Mouse (Mus musculus): ENCODE measurements around the gene Med11. TPM values are rescaled to one million over a fixed set of nuclear protein-coding genes. Genes with fewer than 3 reads are reported as not detected.

Gene Med11
- polyA plus RNA-seq, 1 experiment from 2014 or later: 40.5 TPM

DNA sequence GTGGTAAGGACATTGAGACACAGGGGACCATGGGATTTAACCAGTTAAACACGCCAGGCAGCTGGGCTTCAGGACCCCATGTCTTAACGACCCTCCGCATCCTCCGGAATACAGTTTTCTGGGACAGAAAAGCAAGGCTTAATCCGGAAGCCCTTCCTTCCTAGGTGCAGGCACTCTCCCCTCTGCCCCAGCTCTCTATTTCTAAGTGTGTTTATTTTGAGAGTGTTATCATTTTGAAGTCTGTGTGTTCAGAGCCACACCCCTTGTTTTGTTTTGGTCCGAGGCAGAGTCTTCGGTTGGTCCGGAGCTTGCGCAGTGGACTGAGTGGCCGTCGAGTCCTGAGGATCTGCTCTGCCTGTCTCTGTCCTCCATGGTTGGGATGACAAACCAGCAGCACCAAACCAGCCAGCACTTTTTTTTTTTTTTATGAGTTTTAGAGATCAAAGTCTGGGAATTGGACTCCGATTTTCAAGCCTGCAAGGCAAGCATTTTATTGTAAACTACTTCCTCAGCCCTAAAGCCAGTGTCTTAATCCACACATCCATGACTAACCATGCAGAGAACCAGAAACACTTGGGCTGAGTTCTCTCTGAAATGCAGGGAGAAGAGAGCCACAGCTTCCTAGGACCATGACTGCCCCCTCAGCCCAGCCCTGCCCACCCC is 23.3 kb downstream of the Med11 start:
- no peak for ATAC-seq (ENCODE audit: borderline replicate concordance, extremely low read depth, low FRiP score, low TSS enrichment)
- no peaks in the 10 kb centered on the region for H3K36me3 ChIP-seq
- 47% methylated on average over 12 of the region's 12 CpGs for WGBS
- no peak overlapping the region; the same call in 1 of the 2 replicates for H3K4me2 ChIP-seq
- H3K9me3 ChIP-seq: no peaks in the 10 kb centered on the region
- no peak overlapping the region for H3K9ac ChIP-seq
- H3K27ac ChIP-seq: no peak overlapping the region
- H3K4me3 ChIP-seq: no peak overlapping the region
- no peaks in the 10 kb centered on the region for H3K4me1 ChIP-seq
- H3K27me3 ChIP-seq: no peaks in the 10 kb centered on the region

GRCm38 (mm10) chr11:70485498-70485897 is 33.8 kb downstream of the Med11 start:
- H3K4me2 ChIP-seq: no peak overlapping the region
- no peaks in the 10 kb centered on the region for H3K9me3 ChIP-seq
- no peaks in the 10 kb centered on the region for H3K4me1 ChIP-seq
- H3K36me3 ChIP-seq: no peaks in the 10 kb centered on the region
- H3K27ac ChIP-seq: no peak overlapping the region
- ATAC-seq (ENCODE audit: borderline replicate concordance, extremely low read depth, low FRiP score, low TSS enrichment): peak; percentile 59
- H3K4me3 ChIP-seq: no peak overlapping the region
- no peak overlapping the region for H3K9ac ChIP-seq
- no peaks in the 10 kb centered on the region for H3K27me3 ChIP-seq
- WGBS: 28% methylated on average over 2 of the region's 2 CpGs

GRCm38 (mm10) chr11:70487816-70488215 is 36.1 kb downstream of the Med11 start:
- Histone ChIP-seq H3K36me3 (no peaks in the 10 kb centered on the region), H3K4me3 (no peak overlapping the region), H3K27ac (no peak overlapping the region), H3K9me3 (no peaks in the 10 kb centered on the region), H3K4me2 (no peak overlapping the region), H3K27me3 (no peaks in the 10 kb centered on the region), H3K9ac (no peak overlapping the region), H3K4me1 (no peaks in the 10 kb centered on the region)
- no peak for ATAC-seq (ENCODE audit: borderline replicate concordance, extremely low read depth, low FRiP score, low TSS enrichment)
- WGBS: 36% methylated on average over 4 of the region's 4 CpGs

DNA sequence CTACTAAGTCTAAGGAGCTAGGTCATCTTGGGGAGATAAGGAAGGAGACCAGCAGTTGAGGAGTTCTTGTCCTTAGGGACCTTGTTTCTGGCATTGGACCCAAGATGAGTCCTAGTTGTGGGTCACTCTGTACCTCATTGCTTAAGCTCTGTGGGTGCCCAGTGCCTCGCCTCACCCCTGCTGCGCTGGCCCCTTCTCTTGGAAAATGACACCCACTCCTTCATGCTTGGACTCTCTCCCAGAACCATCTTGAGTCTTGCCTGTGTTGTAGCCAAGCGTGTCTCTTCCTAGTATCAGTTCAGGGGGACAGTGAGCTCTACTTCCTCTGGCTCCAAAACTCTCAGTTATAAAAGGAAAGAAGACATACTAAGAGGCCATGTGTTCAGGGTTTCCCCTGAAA is 37.4 kb downstream of the Med11 start:
- H3K4me3 ChIP-seq: no peak overlapping the region
- H3K4me1 ChIP-seq: no peaks in the 10 kb centered on the region
- no peaks in the 10 kb centered on the region for H3K27me3 ChIP-seq
- H3K9ac ChIP-seq: no peak overlapping the region
- no peak overlapping the region for H3K4me2 ChIP-seq
- 85% methylated on average over 3 of the region's 3 CpGs for WGBS
- H3K27ac ChIP-seq: no peak overlapping the region
- no peaks in the 10 kb centered on the region for H3K36me3 ChIP-seq
- ATAC-seq (ENCODE audit: borderline replicate concordance, extremely low read depth, low FRiP score, low TSS enrichment): no peak
- H3K9me3 ChIP-seq: no peaks in the 10 kb centered on the region

DNA sequence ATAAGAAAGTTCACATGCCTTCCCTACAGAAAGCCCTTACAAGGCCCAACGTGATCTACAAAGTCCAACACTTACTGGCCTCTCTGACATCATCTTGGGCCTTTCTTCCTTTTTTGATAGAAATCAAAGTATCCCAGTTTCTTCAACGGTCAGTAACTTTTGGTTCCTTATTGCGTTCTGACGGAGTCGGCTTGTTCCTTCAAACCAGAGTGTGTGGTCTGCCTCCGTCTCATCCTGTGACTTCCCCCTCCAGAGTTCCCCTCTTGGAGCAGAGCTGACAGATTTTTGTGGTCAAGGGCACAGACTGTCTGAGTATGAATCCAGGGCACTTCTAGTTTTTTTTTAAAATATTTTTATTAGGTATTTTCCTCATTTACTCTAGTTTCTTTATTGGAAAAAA is 38.0 kb downstream of the Med11 start:
- Histone ChIP-seq H3K27me3 (no peaks in the 10 kb centered on the region), H3K9me3 (no peaks in the 10 kb centered on the region), H3K4me1 (no peaks in the 10 kb centered on the region), H3K27ac (no peak overlapping the region), H3K4me2 (no peak overlapping the region), H3K36me3 (no peaks in the 10 kb centered on the region), H3K9ac (no peak overlapping the region), H3K4me3 (no peak overlapping the region)
- WGBS: 77% methylated on average over 6 of the region's 6 CpGs
- ATAC-seq (ENCODE audit: borderline replicate concordance, extremely low read depth, low FRiP score, low TSS enrichment): no peak

DNA sequence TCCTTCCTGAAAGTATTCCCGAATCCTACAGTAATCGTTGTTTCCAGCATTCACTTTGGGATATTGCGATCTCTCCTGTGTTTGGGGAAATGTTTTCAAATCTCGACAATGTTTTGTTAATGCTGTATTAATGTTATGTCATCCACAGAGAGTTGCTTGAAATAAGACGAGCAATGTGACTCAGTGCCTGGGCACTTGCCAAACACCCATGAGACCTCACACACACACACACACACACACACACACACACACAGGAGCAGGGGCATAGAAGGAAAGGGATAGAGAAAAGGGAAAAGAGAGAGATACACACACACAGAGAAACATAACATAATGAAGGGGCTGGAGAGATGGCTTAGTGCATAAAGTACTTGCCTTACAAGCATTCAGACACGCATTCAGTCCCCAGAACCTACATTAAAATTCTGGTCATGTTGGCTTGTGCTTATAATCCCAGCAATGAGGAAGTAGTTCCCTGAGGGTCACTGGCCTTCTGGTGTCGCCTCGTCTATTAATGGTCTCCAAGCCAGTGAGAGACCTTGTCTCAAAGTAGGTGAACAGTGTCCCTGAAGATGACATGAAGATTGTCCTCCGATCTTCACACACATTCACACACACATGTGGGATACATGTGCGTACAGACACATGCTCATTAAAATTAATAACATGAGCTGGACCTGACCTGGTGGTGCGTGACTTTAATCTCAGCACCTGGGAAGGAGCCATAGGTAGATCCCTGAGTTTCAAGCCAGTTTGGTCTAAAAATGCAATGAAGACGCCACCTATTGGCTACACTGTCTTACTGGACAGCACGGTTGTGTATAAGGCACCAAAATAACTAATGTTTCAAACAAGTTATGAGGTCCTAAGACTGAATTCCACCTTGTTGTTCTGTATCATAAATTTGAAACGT is 48.1 kb downstream of the Med11 start:
- no peak for ATAC-seq (ENCODE audit: borderline replicate concordance, extremely low read depth, low FRiP score, low TSS enrichment)
- Histone ChIP-seq H3K4me3 (no peak overlapping the region), H3K27ac (no peak overlapping the region), H3K27me3 (no peaks in the 10 kb centered on the region), H3K36me3 (no peaks in the 10 kb centered on the region), H3K9me3 (no peaks in the 10 kb centered on the region), H3K4me2 (no peak overlapping the region), H3K9ac (no peak overlapping the region), H3K4me1 (no peaks in the 10 kb centered on the region)
- whole genome bisulfite sequencing: 59% methylated on average over 14 of the region's 14 CpGs

- Histone ChIP-seq H3K27ac (no peak overlapping the region), H3K27me3 (no peaks in the 10 kb centered on the region; the same call in 1 of the 2 replicates)
- WGBS: 71% methylated on average over 1 of the region's 1 CpGs
These were observed 48.7 kb downstream of the Med11 start for GRCm38 (mm10) chr11:70500476-70500812.

DNA sequence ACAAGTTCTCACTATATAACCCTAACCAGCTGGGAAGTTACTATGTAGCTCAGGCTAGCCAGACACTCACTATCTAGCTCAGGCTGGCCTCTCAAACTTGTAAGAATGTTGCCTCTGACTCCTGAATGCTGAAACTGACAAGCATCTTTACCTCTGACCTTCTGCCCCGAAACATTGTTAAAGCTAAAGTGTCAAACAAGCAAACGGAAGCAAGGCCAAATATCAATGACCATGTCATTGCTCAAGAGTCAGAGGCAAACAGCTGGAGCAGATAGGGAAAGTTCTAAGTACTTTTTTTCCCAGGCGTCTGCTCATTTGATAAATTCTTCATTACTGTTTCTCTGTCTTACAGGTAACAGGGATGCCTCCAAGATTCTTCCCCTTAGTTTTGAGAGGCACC is 50.3 kb downstream of the Med11 start:
- no peak overlapping the region for H3K27ac ChIP-seq
- H3K4me3 ChIP-seq: no peak overlapping the region
- no peaks in the 10 kb centered on the region; the same call in 1 of the 2 replicates for H3K27me3 ChIP-seq
- 46% methylated on average over 3 of the region's 3 CpGs for WGBS
- no peak overlapping the region for H3K9ac ChIP-seq
- no peak for ATAC-seq (ENCODE audit: borderline replicate concordance, extremely low read depth, low FRiP score, low TSS enrichment)
- H3K4me1 ChIP-seq: no peaks in the 10 kb centered on the region
- H3K9me3 ChIP-seq: no peaks in the 10 kb centered on the region
- H3K4me2 ChIP-seq: no peak overlapping the region
- no peaks in the 10 kb centered on the region for H3K36me3 ChIP-seq

More at GRCm38 (mm10) chr11:70500476-70500812, 48.7 kb downstream of the Med11 start:
- Histone ChIP-seq H3K4me3 (no peak overlapping the region), H3K9me3 (no peaks in the 10 kb centered on the region), H3K36me3 (no peaks in the 10 kb centered on the region), H3K4me1 (no peaks in the 10 kb centered on the region), H3K9ac (no peak overlapping the region), H3K4me2 (no peak overlapping the region)
- ATAC-seq (ENCODE audit: borderline replicate concordance, extremely low read depth, low FRiP score, low TSS enrichment): no peak

Small RNA genes lying within 50 kb of the gene (microRNA-seq; reads per million reads assigned to microRNA genes)
- not detected for gene Mir7115

Other genes with a start within 250 kb of the Med11 start
- gene Slc16a11, start 239.2 kb upstream of the Med11 start, polyA plus RNA-seq (2015; fragmentation: Nextera tagmentation; extraction: Ambion mirVana): 0.79 and 1.1 TPM in 2 replicates
- gene Slc16a13, start 230.9 kb upstream of the Med11 start, polyA plus RNA-seq (2015; fragmentation: Nextera tagmentation; extraction: Ambion mirVana): 5.5 and 6.0 TPM in 2 replicates
- gene Bcl6b, start 222.1 kb upstream of the Med11 start, polyA plus RNA-seq (2015; fragmentation: Nextera tagmentation; extraction: Ambion mirVana): 30.2 and 33.9 TPM in 2 replicates
- gene 0610010K14Rik, start 214.0 kb upstream of the Med11 start, polyA plus RNA-seq (2015; fragmentation: Nextera tagmentation; extraction: Ambion mirVana): 175 and 179 TPM in 2 replicates
- 10.8 and 11.0 TPM in 2 replicates for gene Gm21988, start 212.1 kb upstream of the Med11 start, polyA plus RNA-seq (2015; fragmentation: Nextera tagmentation; extraction: Ambion mirVana)
- 179 and 183 TPM in 2 replicates for gene Rnasek, start 212.1 kb upstream of the Med11 start, polyA plus RNA-seq (2015; fragmentation: Nextera tagmentation; extraction: Ambion mirVana)
- 7.0 TPM in 2 replicates for gene Alox12, start 196.6 kb upstream of the Med11 start, polyA plus RNA-seq (2015; fragmentation: Nextera tagmentation; extraction: Ambion mirVana)
- gene Alox12e, start 129.3 kb upstream of the Med11 start, polyA plus RNA-seq (2015; fragmentation: Nextera tagmentation; extraction: Ambion mirVana): 0.34 and 1.7 TPM in 2 replicates
- gene Alox15, start 99.9 kb upstream of the Med11 start, polyA plus RNA-seq (2015; fragmentation: Nextera tagmentation; extraction: Ambion mirVana): 0.45 and 0.93 TPM in 2 replicates
- gene Pelp1, start 41.9 kb upstream of the Med11 start, polyA plus RNA-seq (2015; fragmentation: Nextera tagmentation; extraction: Ambion mirVana): 38.1 and 38.2 TPM in 2 replicates
- 15.3 and 19.3 TPM in 2 replicates for gene Arrb2, start 19.3 kb upstream of the Med11 start, polyA plus RNA-seq (2015; fragmentation: Nextera tagmentation; extraction: Ambion mirVana)
- gene Zmynd15, start 7.5 kb downstream of the Med11 start, polyA plus RNA-seq (2015; fragmentation: Nextera tagmentation; extraction: Ambion mirVana): 0.45 and 0.73 TPM in 2 replicates
- 6.3 and 7.3 TPM in 2 replicates for gene Cxcl16, start 8.1 kb downstream of the Med11 start, polyA plus RNA-seq (2015; fragmentation: Nextera tagmentation; extraction: Ambion mirVana)
- gene Tm4sf5, start 53.3 kb downstream of the Med11 start, polyA plus RNA-seq (2015; fragmentation: Nextera tagmentation; extraction: Ambion mirVana): 1.2 and 1.8 TPM in 2 replicates
- gene Vmo1, start 62.7 kb downstream of the Med11 start, polyA plus RNA-seq (2015; fragmentation: Nextera tagmentation; extraction: Ambion mirVana): 1.0 and 1.2 TPM in 2 replicates
- 0.62 and 0.86 TPM in 2 replicates for gene Gltpd2, start 67.3 kb downstream of the Med11 start, polyA plus RNA-seq (2015; fragmentation: Nextera tagmentation; extraction: Ambion mirVana)
- gene Psmb6, start 73.4 kb downstream of the Med11 start, polyA plus RNA-seq (2015; fragmentation: Nextera tagmentation; extraction: Ambion mirVana): 771 and 802 TPM in 2 replicates
- gene Gm40193, start 81.0 kb downstream of the Med11 start, polyA plus RNA-seq (2015; fragmentation: Nextera tagmentation; extraction: Ambion mirVana): not detected in 2 replicates
- gene Pld2, start 88.1 kb downstream of the Med11 start, polyA plus RNA-seq (2015; fragmentation: Nextera tagmentation; extraction: Ambion mirVana): 8.6 and 8.9 TPM in 2 replicates
- 8.6 and 10.8 TPM in 2 replicates for gene Mink1, start 111.0 kb downstream of the Med11 start, polyA plus RNA-seq (2015; fragmentation: Nextera tagmentation; extraction: Ambion mirVana)
- not detected in 2 replicates for gene 4930544D05Rik, start 163.9 kb downstream of the Med11 start, polyA plus RNA-seq (2015; fragmentation: Nextera tagmentation; extraction: Ambion mirVana)
- gene Chrne, start 167.3 kb downstream of the Med11 start, polyA plus RNA-seq (2015; fragmentation: Nextera tagmentation; extraction: Ambion mirVana): 0.26 TPM in 1 of 2 replicates, not detected in the other
- gene Gp1ba, start 187.2 kb downstream of the Med11 start, polyA plus RNA-seq (2015; fragmentation: Nextera tagmentation; extraction: Ambion mirVana): 0.37 and 0.38 TPM in 2 replicates
- gene Rnf167, start 195.3 kb downstream of the Med11 start, polyA plus RNA-seq (2015; fragmentation: Nextera tagmentation; extraction: Ambion mirVana): 101 and 119 TPM in 2 replicates
- 150 and 162 TPM in 2 replicates for gene Slc25a11, start 195.6 kb downstream of the Med11 start, polyA plus RNA-seq (2015; fragmentation: Nextera tagmentation; extraction: Ambion mirVana)
- 1,970 and 2,089 TPM in 2 replicates for gene Pfn1, start 202.7 kb downstream of the Med11 start, polyA plus RNA-seq (2015; fragmentation: Nextera tagmentation; extraction: Ambion mirVana)
- 27.9 and 33.3 TPM in 2 replicates for gene Eno3, start 205.3 kb downstream of the Med11 start, polyA plus RNA-seq (2015; fragmentation: Nextera tagmentation; extraction: Ambion mirVana)
- gene Spag7, start 217.5 kb downstream of the Med11 start, polyA plus RNA-seq (2015; fragmentation: Nextera tagmentation; extraction: Ambion mirVana): 170 TPM in 2 replicates
- 11.8 and 12.8 TPM in 2 replicates for gene Camta2, start 236.2 kb downstream of the Med11 start, polyA plus RNA-seq (2015; fragmentation: Nextera tagmentation; extraction: Ambion mirVana)
- 1.0 and 1.5 TPM in 2 replicates for gene Inca1, start 248.2 kb downstream of the Med11 start, polyA plus RNA-seq (2015; fragmentation: Nextera tagmentation; extraction: Ambion mirVana)
- gene Kif1c, start 248.6 kb downstream of the Med11 start, polyA plus RNA-seq (2015; fragmentation: Nextera tagmentation; extraction: Ambion mirVana): 4.7 and 4.8 TPM in 2 replicates

Measured in lung, embryonic 15.5 days (tissue).